Mouse (Mus musculus): ENCODE data around the gene Gdf9. TPM values are rescaled to one million over a fixed set of nuclear protein-coding genes. Genes with fewer than 3 reads are reported as not detected.

The Gdf9 gene
- polyA plus RNA-seq, 1 experiment from 2014 or later: 1.2 TPM

GRCm38 (mm10) chr11:53463551-53464424, 33.0 kb downstream of the Gdf9 start:
- no peaks in the 10 kb centered on the region for H3K9me3 ChIP-seq (ENCODE audit: control insufficient read depth, low read length)
- ATAC-seq (ENCODE audit: low FRiP score, low TSS enrichment): no peak
- peak overlapping the region; percentile 50; the same call in 1 of the 2 replicates for H3K9ac ChIP-seq (ENCODE audit: low read depth, low read length)
- H3K27me3 ChIP-seq (ENCODE audit: control insufficient read depth, insufficient read depth, low read length): peaks cover 60% of the 10 kb centered on the region
- 0 out of 2 replicates have a peak, but pooled peaks cover 13% of the 10 kb centered on the region for H3K4me1 ChIP-seq (ENCODE audit: control insufficient read depth, insufficient read depth, low read length)
- 7% methylated on average over 55 of the region's 55 CpGs for WGBS
- H3K27ac ChIP-seq (ENCODE audit: low read depth, low read length): no peak overlapping the region
- no peaks in the 10 kb centered on the region for H3K36me3 ChIP-seq (ENCODE audit: control insufficient read depth, insufficient read depth, low read length)
- H3K4me2 ChIP-seq (replicated peaks; ENCODE audit: low read depth, low read length): peak overlapping the region; percentile 91
- H3K4me3 ChIP-seq (ENCODE audit: low read length): peak overlapping the region; percentile 46

- peak overlapping the region; percentile 57 for H3K9ac ChIP-seq (ENCODE audit: low read depth, low read length)
- H3K4me1 ChIP-seq (ENCODE audit: control insufficient read depth, insufficient read depth, low read length): peaks cover 16% of the 10 kb centered on the region; the same call in 1 of the 2 replicates
- peaks cover 69% of the 10 kb centered on the region for H3K27me3 ChIP-seq (ENCODE audit: control insufficient read depth, insufficient read depth, low read length)
- H3K4me2 ChIP-seq (replicated peaks; ENCODE audit: low read depth, low read length): peak overlapping the region; percentile 53
- ATAC-seq (ENCODE audit: low FRiP score, low TSS enrichment): peak; percentile 36; the same call in 1 of the 2 replicates
- no peaks in the 10 kb centered on the region for H3K9me3 ChIP-seq (ENCODE audit: control insufficient read depth, low read length)
- 5% methylated on average over 40 of the region's 40 CpGs for WGBS
- no peaks in the 10 kb centered on the region for H3K36me3 ChIP-seq (ENCODE audit: control insufficient read depth, insufficient read depth, low read length)
- peak overlapping the region; percentile 34 for H3K4me3 ChIP-seq (ENCODE audit: low read length)
- no peak overlapping the region for H3K27ac ChIP-seq (ENCODE audit: low read depth, low read length)
Observed at GRCm38 (mm10) chr11:53466231-53466971, 35.6 kb downstream of the Gdf9 start.

- H3K4me1 ChIP-seq (ENCODE audit: control insufficient read depth, insufficient read depth, low read length): peaks cover 5% of the 10 kb centered on the region; the same call in 1 of the 2 replicates
- ATAC-seq (ENCODE audit: low FRiP score, low TSS enrichment): no peak
- no peak overlapping the region for H3K27ac ChIP-seq (ENCODE audit: low read depth, low read length)
- H3K9ac ChIP-seq (ENCODE audit: low read depth, low read length): peak overlapping the region; percentile 31; the same call in 1 of the 2 replicates
- H3K4me2 ChIP-seq (replicated peaks; ENCODE audit: low read depth, low read length): peak overlapping the region; percentile 41
- no peaks in the 10 kb centered on the region for H3K9me3 ChIP-seq (ENCODE audit: control insufficient read depth, low read length)
- H3K36me3 ChIP-seq (ENCODE audit: control insufficient read depth, insufficient read depth, low read length): no peaks in the 10 kb centered on the region
- no peak overlapping the region for H3K4me3 ChIP-seq (ENCODE audit: low read length)
- H3K27me3 ChIP-seq (ENCODE audit: control insufficient read depth, insufficient read depth, low read length): peaks cover 44% of the 10 kb centered on the region
- WGBS: 43% methylated on average over 16 of the region's 16 CpGs
Observed at GRCm38 (mm10) chr11:53469294-53469967, 38.6 kb downstream of the Gdf9 start.

- H3K9ac ChIP-seq (ENCODE audit: low read depth, low read length): peak within 1 kb of the TSS; percentile 31; the same call in 1 of the 2 replicates
- H3K36me3 ChIP-seq (ENCODE audit: control insufficient read depth, insufficient read depth, low read length): no peaks in the 10 kb centered on the region
- 5% methylated on average over 29 of the region's 29 CpGs for WGBS
- no peaks in the 10 kb centered on the region for H3K9me3 ChIP-seq (ENCODE audit: control insufficient read depth, low read length)
- H3K27ac ChIP-seq (ENCODE audit: low read depth, low read length): no peak within 1 kb of the TSS
- H3K4me2 ChIP-seq (replicated peaks; ENCODE audit: low read depth, low read length): peak within 1 kb of the TSS; percentile 41
- peaks cover 5% of the 10 kb centered on the region; the same call in 1 of the 2 replicates for H3K4me1 ChIP-seq (ENCODE audit: control insufficient read depth, insufficient read depth, low read length)
- H3K27me3 ChIP-seq (ENCODE audit: control insufficient read depth, insufficient read depth, low read length): peaks cover 37% of the 10 kb centered on the region
- ATAC-seq (ENCODE audit: low FRiP score, low TSS enrichment): no peak; the same call in 1 of the 2 replicates
- peak within 1 kb of the TSS; percentile 12; the same call in 1 of the 2 replicates for H3K4me3 ChIP-seq (ENCODE audit: low read length)
Observed at GRCm38 (mm10) chr11:53469968-53470695, 39.3 kb downstream of the Gdf9 start, which contains the start of gene Gm9837. Gene Gm9837 (minus strand): TSS chr11:53470479.

- no peak overlapping the region for H3K9ac ChIP-seq (ENCODE audit: low read depth, low read length)
- H3K27me3 ChIP-seq (ENCODE audit: control insufficient read depth, insufficient read depth, low read length): peaks cover 24% of the 10 kb centered on the region
Observed at GRCm38 (mm10) chr11:53472709-53473108, 41.9 kb downstream of the Gdf9 start.

GRCm38 (mm10) chr11:53475620-53476019, 44.8 kb downstream of the Gdf9 start:
- Histone ChIP-seq H3K4me3 (ENCODE audit: low read length) (no peak overlapping the region), H3K4me1 (ENCODE audit: control insufficient read depth, insufficient read depth, low read length) (peaks cover 13% of the 10 kb centered on the region; the same call in 1 of the 2 replicates), H3K4me2 (replicated peaks; ENCODE audit: low read depth, low read length) (no peak overlapping the region), H3K27ac (ENCODE audit: low read depth, low read length) (no peak overlapping the region), H3K27me3 (ENCODE audit: control insufficient read depth, insufficient read depth, low read length) (peaks cover 48% of the 10 kb centered on the region), H3K36me3 (ENCODE audit: control insufficient read depth, insufficient read depth, low read length) (no peaks in the 10 kb centered on the region), H3K9ac (ENCODE audit: low read depth, low read length) (no peak overlapping the region), H3K9me3 (ENCODE audit: control insufficient read depth, low read length) (peaks cover 5% of the 10 kb centered on the region; the same call in 1 of the 2 replicates)
- no peak for ATAC-seq (ENCODE audit: low FRiP score, low TSS enrichment)
- 32% methylated on average over 8 of the region's 8 CpGs for WGBS

More at GRCm38 (mm10) chr11:53472709-53473108, 41.9 kb downstream of the Gdf9 start:
- WGBS: 83% methylated on average over 3 of the region's 3 CpGs
- Histone ChIP-seq H3K4me1 (ENCODE audit: control insufficient read depth, insufficient read depth, low read length) (peaks cover 5% of the 10 kb centered on the region; the same call in 1 of the 2 replicates), H3K9me3 (ENCODE audit: control insufficient read depth, low read length) (no peaks in the 10 kb centered on the region), H3K36me3 (ENCODE audit: control insufficient read depth, insufficient read depth, low read length) (no peaks in the 10 kb centered on the region), H3K4me2 (replicated peaks; ENCODE audit: low read depth, low read length) (no peak overlapping the region), H3K4me3 (ENCODE audit: low read length) (no peak overlapping the region), H3K27ac (ENCODE audit: low read depth, low read length) (no peak overlapping the region)
- ATAC-seq (ENCODE audit: low FRiP score, low TSS enrichment): no peak

- H3K27me3 ChIP-seq (ENCODE audit: control insufficient read depth, insufficient read depth, low read length): peaks cover 50% of the 10 kb centered on the region
- no peak overlapping the region for H3K27ac ChIP-seq (ENCODE audit: low read depth, low read length)
- 30% methylated on average over 7 of the region's 7 CpGs for WGBS
- H3K9ac ChIP-seq (ENCODE audit: low read depth, low read length): no peak overlapping the region
- H3K4me2 ChIP-seq (replicated peaks; ENCODE audit: low read depth, low read length): no peak overlapping the region
- H3K9me3 ChIP-seq (ENCODE audit: control insufficient read depth, low read length): peaks cover 5% of the 10 kb centered on the region; the same call in 1 of the 2 replicates
- H3K36me3 ChIP-seq (ENCODE audit: control insufficient read depth, insufficient read depth, low read length): no peaks in the 10 kb centered on the region
- H3K4me1 ChIP-seq (ENCODE audit: control insufficient read depth, insufficient read depth, low read length): peaks cover 9% of the 10 kb centered on the region; the same call in 1 of the 2 replicates
- H3K4me3 ChIP-seq (ENCODE audit: low read length): no peak overlapping the region
- no peak for ATAC-seq (ENCODE audit: low FRiP score, low TSS enrichment)
Observed at GRCm38 (mm10) chr11:53477833-53478232, 47.0 kb downstream of the Gdf9 start.
